Mouse (Mus musculus) ovary, adult 18-20 months (tissue): ENCODE measurements around the gene Lmntd1.

ENCODE experiments used
- DNase-seq: peaks from one replicate; pipeline ENCODE4 v3.0.0; 2022; ENCODE audit warnings: low spot score, mixed read lengths

Lmntd1 gene

DNA sequence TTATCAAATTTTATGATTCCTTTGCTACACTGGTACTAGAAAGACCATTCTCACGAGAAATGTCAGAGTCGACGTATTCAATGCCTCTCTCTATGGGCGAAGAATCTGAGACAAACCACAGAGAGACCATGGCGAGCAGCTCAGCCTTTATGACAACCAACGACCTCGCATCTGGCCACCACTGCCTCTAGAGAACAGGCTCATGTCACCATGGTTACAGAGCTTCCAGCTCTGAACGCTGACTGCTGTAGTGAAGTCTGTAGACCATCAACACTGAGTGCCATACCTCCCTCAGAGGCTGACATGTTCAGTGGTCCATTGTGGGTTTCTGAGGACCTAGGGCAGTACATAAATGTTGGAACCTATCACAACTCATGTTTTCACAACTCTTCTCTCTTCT is 180.2 kb downstream of the Lmntd1 start:
- DNase-seq = no peak

DNA sequence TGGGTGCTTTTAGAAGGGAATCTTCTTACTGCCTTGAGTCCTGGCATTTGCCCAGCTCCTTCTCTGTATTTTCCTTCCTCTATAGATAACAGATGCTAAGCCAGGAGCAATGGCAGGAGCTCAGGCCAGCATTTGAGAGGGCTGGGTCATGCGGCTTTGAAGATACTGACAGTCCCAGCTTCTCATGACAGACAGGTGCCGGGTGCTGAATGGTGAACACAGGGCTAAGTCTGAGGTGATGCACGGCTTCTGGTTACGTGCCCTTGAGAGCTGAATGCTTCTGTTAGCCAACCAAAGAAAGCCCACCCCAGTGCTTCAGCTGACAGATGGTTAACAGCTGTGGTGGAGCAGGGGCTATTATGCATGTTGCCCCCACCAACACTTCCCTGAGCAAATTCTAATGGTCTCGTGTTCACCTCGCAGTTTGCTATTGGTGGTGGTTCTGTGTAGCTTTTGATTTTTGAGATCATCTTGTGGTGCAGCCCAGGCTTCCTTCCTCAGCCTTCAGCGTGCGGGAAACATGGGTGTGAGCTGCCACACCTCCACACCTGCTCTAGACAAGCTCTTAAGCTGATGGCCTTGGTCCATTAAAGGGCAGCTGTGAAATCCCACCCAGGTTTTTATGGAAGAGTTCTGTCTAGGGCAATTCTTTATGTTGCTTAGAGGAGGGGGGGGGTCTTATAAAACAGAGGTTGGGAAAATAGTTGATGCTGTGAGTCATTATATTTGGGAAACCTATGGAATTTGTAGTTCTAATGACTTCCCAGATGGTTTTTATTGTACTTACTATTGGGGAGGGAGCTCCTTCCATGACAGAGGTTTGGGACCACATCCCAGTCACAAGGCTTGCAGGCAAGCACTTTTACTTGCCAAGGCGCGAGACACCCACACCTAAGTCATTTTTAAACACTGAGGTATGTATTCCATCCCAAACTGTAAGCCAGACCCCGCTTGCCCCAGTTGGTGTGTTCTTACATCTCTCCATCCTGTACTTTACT is 181.1 kb downstream of the Lmntd1 start:
- no peak for DNase-seq

DNA sequence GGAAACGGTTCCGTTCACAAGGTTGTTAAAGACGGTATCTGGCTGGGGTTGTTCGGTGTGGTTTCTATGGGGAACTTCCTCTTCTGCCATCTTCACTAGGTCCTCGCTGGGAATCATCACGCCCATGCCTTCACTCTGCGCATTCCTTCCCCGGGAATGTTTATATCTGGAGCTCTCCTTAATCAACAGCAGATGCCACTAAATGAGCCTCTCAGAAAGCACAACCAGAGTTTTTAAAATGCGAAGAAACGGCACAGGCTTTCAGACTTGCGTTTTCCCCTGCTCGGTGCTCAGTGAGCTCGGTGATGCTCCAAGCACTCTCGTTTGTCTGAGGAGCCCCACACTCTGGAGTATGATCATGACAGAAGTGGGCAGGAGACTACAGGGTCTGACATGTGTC is 182.4 kb downstream of the Lmntd1 start:
- no peak for DNase-seq

GRCm38 (mm10) chr6:145427411-145427810 is 186.7 kb downstream of the Lmntd1 start:
- no peak for DNase-seq

DNA sequence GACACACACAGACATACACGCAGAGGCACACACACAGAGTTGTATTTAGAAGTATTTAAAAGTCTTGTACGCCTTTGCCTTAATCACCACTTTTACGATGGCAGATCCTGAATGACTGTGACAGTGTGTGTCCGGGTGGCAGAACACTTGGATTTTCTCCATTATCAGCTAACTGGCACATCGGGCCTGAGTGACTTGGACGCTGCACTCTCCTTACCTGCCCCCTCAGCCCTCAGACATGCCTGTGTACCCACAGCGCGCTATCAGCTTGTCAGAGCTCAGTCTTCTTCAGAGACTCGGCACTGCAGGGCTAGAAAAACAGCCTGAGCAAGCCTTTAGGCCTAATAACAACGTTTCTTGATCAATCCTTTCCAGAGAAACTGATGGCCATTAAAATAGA is 187.6 kb downstream of the Lmntd1 start:
- DNase-seq = no peak

DNA sequence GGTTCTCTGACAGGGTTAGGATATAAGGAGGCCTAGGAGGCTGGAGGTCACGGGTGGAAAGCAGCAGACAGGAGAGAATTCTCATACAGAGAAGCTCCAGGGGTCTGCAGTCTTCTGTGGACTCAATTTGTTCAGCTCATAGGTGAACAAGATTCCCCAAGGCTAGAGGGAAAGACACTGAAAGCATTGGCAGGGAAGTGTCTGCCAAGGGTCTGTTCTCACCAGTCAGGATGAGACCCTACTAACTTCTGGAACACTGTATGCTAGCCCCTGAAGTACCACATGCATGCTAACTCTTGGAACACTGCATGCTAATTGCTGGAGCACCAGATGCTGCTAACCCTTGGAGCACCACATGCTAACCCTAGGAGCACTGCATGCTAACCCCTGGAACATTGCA is 190.0 kb downstream of the Lmntd1 start:
- DNase-seq = no peak

GRCm38 (mm10) chr6:145423484-145423883 is 190.6 kb downstream of the Lmntd1 start:
- DNase-seq = no peak

- DNase-seq = no peak
Measured at GRCm38 (mm10) chr6:145421666-145422065, 192.5 kb downstream of the Lmntd1 start.

DNA sequence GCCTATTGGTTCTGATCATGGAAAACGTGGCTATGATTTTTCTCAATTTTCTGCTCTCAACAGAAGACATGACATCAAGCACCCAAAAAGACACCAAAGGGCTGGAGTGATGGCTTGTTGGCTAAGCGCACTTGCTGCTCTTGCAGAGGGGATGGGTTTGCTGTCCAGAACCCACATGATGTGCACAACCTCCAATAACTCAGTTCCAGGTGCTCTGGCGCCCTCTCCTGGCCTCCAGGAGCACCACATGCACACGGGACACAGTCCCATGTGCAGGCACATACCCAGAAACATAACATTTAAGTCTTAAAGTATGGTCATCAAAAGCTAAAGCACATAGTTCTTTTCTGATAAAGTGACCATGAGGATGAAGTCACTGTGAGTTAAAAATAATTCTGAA is 193.7 kb downstream of the Lmntd1 start:
- no peak for DNase-seq

- DNase-seq = no peak
Measured at GRCm38 (mm10) chr6:145418856-145419255, 195.3 kb downstream of the Lmntd1 start.

- DNase-seq = no peak
Measured at GRCm38 (mm10) chr6:145417720-145418440, 196.2 kb downstream of the Lmntd1 start.

DNA sequence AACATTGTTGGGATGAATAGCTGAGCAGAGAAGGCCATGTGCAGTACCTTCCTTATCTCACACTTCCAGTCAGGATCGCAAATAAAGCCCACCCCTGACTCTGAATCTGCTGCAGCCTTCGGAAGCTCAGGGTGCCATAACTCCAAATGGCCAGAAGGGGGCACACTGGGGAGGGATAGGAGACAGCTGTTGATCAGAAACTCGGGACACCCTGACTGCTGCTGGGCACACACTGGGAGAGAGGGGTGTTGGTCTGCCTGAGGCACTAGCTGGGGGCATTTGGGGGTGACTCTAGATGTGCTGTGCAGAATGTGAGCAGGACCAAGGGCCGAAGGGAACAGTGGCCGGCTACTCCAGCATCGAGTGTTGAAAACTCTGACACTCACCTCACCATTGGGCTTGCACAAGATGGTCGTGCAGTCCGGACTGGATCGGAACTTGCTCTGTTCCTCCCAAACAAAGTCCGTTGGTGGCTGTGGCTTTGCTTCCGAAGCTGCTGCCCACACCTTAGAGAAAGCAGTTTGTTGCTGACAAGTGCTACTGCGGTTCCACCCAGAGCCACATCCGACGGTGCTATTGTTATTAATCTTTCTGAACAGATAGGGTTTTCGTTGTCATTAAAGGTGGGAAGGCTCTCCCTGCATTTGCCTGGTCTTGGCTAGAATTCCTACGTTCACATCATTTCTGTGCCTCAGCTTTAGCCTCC is 197.0 kb downstream of the Lmntd1 start:
- no peak for DNase-seq

GRCm38 (mm10) chr6:145404369-145405051 is 209.6 kb downstream of the Lmntd1 start:
- DNase-seq = no peak

DNA sequence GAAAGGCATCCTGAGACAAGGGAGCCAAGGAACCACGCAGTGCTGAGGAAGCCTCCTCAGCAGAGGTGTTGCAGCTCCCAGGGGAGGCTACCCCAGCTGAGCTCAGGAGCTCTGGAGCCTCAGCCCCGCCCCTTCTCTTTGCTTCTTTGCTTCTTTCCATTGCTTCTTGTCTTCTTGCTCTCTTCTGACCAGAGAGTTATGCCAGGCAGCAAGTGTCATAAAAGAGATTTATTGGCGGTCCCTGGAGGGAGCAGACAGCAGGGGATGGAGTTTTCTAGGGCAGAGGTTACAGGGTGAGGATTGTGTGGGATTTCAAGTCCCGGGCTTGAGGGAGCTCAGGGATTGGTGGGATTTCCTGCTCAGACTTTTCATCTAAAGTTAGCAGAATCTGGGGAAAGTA is 213.0 kb downstream of the Lmntd1 start:
- no peak for DNase-seq

DNA sequence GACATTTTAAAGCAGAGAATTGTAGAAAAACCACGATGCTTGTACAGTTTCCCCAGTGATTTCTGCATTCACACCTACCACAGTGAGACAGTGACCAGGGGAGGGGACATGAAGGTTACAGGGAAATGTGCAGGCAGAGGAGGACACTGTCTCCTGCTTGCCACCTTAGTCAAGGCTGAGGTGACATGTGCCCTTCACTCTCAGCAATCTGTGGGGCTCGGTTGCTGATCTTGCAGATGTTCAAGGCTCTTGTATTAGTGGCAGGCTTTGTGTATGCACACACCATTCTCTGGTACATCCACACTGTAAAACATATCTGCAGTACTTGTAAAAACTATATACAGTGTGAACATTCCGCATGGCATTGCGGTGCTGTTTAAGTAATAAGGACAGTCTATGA is 216.2 kb downstream of the Lmntd1 start:
- no peak for DNase-seq

DNA sequence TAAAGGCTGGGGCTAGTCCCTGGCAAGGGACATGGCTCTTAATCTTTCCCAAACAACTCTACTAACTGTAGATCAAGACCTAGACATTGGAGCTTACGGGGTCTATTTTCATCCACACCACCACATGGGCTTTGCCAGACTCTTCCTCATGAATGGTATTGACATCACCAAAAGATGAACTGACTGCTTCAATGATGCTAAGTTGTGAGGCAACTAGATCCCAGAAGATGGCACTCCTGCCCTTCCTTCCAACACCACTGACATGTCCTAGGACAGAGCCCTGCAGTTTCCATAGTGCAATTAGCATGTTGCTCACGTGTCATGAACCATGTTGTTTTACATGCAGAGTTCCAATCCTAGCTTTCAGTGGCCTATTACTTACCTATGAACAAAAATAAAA is 217.6 kb downstream of the Lmntd1 start:
- DNase-seq = no peak

- DNase-seq = no peak
Measured at GRCm38 (mm10) chr6:145390421-145390820, 223.7 kb downstream of the Lmntd1 start.

DNA sequence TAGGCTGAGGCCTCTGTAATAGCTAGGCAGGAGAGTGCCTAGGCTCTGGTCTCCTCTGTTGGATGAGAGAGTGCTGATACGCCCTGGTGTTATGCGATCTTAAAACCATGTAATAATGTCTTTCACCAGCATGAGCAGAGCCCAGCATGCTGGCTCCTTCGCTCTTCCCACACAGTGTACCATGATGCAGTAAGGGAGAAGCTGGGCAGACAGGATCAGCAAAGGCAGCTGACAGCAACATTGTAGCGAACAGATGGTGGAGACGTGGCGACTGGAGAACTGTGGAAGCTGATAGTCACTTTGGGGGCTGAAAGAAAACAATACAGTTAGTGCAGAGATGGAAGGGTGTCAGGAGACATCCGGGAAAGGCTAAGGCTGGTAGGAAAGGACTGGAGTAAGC is 224.2 kb downstream of the Lmntd1 start:
- no peak for DNase-seq

- DNase-seq = no peak
Measured at GRCm38 (mm10) chr6:145387378-145387777, 226.7 kb downstream of the Lmntd1 start.

DNA sequence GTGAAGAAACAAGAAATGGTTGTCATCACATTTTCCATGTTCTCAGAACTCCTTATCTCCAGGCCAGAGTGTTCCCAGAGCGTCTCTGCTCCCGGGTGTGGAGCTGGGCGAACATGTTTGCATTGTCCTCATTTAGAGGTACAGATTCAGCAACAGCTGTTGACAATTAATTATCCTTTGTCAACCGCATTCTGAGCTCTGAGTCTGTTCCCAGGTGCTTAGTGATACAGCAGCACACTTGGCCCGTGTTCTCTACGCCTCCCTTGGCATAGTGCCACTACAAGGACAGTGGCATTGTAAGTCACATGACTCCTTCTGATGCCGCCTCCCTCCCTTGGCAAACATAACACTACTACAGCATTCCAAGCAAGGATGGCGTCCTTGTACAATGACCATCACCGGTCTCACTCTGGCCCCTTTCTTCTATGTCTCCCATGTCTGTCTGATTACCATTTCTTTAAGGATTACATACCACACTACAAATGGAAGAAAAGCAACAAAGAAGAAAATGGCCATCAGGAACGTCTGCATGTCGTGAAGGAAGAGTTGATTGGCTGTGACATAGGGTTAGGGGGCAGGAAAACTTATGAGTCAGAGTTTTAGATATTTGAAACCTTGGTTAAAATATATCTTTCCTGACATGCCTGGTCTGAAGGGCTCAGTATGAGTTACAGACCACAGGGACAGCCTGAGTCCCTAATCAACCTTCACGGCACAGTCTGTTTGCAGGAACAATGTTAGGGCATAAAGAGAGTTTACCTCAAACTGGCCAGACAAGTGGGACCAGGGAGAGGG is 231.3 kb downstream of the Lmntd1 start:
- DNase-seq = no peak

- no peak for DNase-seq
Measured at GRCm38 (mm10) chr6:145380961-145381360, 233.2 kb downstream of the Lmntd1 start.
